Mouse (Mus musculus) right cerebral cortex, postnatal 14 days (tissue): ENCODE results near the gene Icos.

Experiments used
- DNase-seq: peaks from one replicate; pipeline ENCODE4 v3.0.0; 2022

The Icos gene

DNA sequence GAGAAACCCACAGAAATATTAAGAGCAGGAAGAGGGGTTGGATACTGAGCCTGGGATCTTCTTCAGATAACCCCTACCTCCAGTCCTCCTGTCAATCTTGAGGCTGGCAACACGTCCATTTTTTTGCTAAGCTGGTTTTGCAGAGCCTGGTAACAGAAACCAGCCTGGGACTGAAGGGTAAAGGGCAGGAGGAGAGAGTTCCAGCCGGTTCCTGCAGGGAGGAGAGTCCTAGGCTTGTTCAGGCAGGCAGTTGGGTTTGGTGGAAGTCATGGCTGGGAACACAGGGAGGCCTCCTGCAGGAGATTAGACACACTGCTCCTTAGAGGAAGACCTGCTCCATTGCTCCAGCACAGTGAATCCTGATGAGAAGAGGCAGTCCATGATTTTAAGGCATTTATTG is 10.2 kb upstream of the Icos start:
- no peak for DNase-seq

DNA sequence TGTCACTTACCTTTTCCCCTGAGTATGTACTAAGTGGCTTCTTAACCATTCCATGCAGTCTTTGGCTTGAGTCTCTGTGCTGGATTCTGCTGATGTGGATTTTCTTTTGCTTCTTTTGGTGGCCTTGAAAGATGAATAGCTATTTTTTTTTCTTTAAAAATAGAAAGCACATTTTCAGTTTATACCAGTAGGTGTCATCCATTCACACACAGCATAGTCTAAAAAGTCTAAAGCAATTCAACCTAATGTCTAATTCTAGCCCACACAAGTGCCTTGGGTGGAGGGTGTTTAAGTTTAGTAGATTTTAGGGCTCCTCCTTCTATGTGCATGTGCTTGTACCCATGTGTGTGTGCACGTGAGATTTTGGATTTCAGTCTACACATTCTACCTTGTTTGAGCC is 6.9 kb upstream of the Icos start:
- DNase-seq: no peak

DNA sequence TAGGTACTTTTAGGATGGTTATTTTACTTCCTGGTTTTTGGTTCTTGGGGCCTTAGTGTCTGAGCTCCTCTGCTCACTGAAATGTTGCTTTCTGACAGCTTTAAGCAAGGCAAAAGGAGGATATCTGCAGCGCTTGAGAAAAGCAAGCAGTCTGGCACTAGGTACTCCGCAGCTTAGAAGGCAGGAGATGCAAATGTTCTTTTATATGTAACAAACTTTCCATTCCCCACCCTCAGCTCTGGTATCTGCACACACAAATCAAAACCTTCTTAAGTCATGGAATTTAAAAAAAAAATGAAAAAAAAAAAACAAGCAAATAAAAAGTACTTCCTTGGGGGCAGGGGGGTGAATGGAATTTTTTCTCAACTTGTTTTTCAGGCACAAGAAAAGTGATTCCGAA is 3.5 kb upstream of the Icos start:
- no peak for DNase-seq

DNA sequence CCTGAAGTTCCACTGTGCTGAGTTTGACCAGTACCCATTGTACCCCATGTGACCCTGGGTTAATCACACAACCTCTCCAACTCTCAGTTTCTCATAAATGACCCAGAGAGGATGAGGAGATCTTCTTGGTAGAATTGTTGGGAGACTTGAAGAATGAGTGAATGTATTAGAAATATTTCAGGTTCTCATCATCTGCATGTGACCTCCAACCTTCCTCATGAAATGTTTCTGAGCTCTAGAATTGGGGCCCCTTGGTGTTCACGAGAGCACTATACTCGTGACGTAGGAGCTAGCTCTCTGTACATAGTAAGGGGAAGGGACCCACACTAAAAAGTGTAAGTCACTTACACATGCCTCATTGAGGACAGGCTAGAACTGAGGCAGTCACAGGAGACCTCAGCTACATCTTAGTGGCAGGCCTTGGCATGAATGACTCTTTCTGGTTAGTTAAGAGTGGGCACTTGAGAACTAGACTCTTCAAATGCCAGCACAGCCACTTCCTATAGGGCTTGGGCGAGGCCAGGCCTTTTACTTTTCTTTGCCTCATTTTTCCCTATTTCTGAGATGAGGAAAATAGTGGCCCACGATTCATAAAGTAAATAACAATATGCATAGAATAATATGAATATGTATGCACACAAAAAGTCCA is 2.0 kb upstream of the Icos start:
- no peak for DNase-seq

DNA sequence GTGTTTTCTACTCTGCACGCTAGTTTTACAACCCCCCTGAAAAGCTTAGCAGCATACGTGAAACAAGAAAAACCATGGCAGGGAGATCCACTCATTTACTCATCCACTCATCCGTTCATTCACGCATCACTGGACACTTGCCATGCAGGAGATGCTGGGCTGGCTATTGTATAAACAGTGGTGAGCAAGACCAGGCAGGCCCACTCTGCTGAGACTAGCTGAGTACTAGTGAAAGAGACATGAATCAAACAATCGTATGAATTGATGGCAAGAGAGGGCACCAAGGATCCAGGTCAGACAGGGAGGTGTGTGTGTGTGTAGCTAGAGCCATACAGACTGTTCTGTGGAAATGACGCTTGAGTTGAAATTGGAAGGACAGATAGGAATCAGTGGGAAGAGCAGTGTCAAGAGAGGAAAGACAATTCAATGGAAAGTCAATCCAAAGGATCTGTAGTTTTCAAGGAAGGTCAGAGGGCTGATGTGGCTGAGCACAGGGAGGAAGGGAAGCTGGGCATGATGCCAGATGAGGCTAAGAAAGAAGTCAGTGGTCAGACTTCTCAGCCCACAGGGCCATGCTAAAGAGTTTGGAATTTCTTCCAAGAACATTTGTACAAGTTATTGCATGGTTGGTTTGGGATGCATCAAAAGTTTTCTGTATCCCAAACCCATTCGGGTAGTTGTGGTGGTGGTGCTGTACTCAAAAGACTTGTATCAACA is 1.6 kb downstream of the Icos start:
- DNase-seq: no peak

DNA sequence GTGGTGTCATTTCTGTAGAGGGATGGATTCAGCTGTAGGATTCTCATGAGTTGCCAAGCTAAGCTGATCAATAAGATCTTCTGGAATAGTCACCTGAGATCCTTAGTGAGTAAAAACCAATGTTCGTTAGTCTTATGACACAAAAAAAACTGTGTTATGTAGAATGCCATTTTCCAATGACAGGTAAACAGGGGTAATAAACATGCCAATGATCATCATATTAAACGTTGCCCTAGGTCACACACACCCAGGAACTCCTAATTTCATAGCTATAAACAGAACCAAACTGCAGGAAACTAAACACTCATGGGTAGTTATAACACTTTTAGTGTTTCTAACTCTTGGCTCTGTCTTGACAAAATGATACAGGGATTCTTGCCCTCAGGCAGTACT is 2.1 kb downstream of the Icos start:
- DNase-seq: no peak

DNA sequence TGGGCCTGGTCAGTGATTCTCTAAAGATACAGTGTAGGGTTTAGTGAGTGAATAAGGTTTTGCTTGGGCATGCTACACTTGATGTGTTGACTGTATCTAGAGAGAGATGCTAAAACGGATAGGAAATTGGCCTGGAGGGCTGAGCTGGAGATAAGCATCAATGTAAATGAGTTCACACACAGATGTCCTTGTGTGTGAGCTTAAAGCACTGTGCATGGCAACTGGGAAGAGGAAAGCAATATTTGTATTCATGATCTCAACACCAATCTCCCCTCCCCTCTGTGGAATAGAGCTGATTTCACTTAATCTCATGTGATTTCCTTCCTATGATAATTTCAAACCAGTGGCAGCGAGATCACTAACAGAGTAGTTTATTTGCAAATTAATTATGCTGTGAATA is 7.3 kb downstream of the Icos start:
- no peak for DNase-seq

DNA sequence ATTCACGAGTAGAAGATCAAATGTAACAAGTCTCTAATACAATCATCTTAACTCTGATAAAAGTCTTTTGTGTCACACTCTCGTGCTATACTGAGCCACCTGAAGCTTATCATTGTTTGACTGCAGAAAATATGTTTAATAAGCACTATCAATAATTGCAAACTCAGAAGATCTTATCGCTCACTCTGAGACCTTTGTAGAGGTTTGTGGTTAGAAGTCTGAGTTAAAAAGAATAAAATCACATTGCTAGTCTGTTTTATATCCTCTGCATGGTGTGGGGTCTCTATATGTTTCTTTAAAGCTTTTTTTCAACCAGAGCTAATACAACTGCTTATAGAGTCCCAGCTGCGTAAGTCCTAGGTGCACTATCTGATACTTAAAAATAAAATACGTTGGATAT is 8.4 kb downstream of the Icos start:
- DNase-seq: no peak

DNA sequence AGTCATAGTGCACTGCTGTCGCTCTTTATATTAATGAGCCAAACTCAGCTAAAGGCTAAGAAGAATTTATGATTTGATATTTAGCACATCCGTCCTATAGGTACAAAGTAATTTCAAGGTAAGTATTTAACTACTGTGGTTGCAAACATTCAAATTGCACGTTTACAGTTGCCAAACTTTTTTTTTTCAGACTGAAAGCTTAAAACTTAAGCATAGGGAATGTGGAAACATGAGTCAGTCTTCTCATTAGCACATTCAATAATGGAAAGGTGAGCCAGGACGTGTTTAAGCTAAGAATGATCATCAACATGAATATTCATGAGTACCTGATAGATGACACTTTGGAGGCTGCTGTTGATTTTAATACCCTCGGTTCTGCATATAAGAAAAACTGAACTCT is 11.4 kb downstream of the Icos start:
- no peak for DNase-seq

DNA sequence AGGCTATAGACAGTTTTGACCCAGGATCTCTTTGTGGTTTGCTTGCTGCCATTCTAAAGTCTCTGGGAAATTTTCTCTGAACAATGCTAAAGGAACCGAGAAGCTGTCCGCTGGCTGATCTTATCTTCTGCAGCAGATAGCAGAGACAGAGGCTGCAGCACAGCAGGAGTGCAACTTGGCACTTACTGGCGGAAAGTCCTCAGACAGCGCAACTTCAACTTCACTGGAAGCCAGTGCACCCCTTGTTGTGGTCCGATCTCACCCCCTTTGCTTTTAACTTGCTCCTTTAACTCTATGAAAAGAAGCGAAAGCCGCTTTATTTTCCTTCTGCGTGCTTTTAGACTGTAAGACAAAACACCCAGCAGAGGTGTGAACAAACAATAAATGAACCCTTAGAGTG is 12.6 kb downstream of the Icos start:
- no peak for DNase-seq

DNA sequence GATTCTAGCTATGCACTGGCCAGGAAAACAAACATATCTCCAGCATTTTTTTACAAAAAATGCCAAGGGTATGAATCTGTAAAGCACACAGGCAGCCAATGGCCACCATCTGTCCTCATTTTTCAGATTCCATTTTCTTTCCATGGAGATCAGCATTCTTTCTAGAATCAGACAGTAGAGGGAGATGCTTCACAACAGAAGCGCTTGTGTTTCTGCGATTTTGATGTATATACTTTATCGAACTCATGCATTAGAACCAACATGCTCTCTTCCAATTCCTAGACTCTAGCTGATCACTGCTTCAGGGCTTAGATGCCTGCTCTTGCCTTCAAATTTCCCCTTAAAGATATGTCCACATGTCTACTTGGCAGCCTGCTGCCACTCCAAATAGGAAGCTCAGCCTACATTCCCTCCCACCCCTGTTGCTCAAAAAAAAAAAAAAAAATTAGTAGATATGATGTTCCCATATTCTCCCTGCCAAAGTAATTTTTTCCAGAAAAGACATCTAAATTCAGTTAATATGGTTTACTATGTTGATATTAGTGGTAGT is 20.4 kb downstream of the Icos start:
- DNase-seq: no peak

DNA sequence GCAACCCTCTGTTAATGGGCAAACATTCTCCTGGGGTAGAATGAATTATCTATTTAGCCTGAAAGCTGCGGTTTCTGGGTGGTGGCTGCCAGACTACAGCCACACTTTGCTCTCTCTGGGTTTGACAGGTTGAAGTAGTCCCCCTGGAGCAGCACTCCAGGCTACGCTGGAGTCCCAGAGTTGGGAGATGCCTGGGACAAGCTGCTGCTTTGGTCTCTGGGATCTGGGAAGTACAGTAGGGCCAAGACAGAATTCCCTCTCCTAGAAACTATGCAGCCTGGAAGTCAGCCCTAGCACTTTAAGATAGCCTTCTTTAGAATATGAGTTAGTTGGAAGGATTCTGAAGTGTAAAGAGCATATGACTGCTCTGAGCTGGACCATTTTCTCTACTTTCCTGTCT is 21.0 kb downstream of the Icos start:
- DNase-seq: no peak

DNA sequence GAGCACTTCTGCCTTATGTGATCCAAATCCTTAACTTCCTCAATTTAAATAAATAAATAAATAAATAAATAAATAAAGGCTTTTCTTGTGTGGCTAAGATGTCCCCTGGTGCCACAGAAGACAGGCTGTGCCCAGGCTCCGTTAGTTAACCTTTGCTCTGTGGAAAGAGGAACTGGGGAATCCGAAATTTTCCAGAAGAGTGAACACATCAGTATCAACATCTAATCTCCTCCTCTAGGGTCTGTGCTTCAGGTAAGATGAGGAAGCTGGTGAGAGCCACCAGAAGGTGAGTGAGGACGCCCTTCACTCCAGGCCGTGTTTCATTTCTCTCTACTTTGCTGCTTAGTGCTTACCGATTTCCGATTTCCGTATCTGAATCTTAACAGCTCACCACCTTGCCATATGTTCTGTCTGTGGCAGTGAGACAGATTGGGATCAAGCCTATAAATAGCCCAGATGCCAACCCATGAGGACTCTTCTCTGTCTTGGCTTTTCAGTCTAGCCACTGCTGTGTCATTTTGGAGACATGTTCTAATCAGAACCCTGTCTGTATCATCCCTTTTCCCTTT is 24.1 kb downstream of the Icos start:
- no peak for DNase-seq

DNA sequence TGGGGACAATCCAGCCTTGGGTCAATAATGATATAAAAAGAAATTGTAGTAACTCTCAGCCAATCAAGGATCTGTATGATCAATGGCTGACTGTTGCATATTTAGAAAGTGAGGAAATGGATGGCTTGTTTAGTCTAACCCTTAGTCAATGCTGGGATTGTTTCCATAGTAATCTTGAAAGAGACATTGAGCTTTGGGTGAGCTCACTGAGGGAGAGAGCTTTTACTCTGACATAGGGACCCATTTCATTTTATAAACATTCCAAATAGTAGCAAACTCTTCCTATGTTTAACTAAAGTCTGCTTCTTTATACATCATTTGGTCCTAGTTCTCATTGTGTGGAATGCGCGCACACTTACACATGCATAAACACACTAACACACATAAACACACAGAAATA is 28.5 kb downstream of the Icos start:
- no peak for DNase-seq

DNA sequence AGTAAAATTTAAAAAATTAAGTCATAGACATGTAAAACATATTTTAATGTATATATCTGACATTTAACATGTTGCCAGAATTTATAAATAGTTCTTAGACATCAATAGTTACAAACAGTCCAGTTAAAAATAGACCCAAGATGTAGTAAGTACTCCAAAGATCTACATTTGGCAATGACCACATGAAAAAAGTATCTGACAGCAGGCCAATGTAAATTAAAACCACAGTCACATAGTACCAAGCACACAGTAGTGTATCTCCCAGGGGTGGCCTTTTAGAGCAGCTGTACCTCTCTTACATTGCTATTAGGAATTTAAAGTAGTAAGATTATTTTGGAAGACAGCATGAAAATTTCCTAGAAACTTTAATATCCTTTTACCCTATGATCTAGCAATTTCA is 29.8 kb downstream of the Icos start:
- no peak for DNase-seq

DNA sequence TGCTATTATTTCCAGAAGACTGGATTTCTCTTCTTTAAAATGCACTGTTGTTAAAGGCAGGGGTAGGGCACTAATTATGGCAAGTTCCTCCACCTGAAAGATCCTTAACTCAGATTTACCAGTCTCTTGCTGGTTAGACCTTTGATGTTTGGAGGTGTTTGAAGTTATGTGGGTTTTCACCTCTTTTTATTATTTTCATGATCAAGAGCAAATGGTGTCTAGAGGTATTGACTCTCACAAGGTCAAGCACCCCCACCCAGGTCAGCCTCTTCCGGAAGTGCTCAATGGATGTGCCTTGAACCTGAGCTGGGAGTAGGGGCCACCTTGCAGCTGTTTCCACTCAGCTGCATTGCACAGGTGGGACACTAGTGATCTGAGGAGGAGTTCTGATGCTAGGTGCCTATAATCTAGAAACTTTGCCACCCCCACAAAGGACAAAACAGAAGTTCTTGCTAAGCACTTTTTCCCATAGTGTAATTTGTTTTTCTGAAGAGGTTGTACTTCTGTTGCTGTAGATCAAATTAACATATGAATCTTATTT is 38.9 kb downstream of the Icos start:
- DNase-seq: no peak

DNA sequence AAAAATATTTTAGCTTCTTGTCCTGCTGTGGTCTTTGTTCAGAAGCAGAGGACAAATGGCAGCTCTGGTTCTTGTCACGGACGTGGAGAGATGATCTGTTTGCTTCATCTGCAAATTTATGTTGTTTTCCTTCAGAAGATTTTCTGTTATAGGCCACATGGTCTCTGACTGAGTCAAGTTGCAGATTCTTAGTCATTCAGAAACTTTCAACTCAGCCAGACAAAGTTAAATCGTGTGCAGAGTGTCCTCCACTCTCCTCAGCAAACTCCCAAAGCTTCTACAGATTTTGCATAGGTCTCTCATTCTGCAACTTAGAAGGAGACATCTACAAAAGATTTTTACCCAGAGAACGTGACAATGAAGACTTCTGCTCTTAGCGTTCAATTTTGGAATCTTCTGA is 49.0 kb downstream of the Icos start:
- no peak for DNase-seq

DNA sequence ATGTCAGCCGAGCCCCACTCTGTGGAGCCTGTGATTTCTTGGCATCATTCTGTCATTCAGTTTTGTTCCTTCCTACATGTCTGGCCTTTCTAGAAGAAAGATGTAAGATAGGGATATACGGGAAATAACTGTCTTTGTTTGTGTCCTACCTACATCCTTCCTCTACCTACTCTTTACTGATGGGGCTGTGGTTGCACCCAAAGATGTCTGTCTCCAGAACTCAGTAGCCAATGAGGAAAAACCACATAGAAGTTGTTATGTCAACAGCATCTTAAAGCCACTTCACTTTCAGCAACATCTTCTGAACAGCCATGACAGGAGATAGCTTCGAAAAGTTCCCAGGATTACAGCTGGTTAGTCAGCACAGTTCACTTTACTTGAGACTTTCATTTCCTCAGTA is 49.8 kb downstream of the Icos start:
- no peak for DNase-seq

DNA sequence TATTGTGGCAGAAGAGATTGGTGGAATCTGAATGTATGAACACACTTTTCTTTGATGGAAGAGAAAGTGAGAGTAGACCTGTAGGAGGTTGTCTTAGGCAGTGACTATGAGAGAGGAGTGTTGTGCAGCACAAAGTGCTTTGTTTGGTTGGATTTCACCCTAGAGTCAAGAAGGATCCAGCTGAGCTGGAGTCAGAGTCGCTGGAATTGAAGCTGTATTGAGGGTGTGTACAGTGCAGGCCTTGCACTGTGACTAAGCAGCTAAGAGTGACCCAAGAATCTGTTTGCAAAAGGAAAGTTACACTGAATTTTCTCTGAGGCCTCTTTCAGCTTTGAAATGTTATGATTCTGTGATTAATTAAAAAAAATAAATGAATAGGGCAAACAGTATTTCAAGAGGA is 52.2 kb downstream of the Icos start:
- no peak for DNase-seq

DNA sequence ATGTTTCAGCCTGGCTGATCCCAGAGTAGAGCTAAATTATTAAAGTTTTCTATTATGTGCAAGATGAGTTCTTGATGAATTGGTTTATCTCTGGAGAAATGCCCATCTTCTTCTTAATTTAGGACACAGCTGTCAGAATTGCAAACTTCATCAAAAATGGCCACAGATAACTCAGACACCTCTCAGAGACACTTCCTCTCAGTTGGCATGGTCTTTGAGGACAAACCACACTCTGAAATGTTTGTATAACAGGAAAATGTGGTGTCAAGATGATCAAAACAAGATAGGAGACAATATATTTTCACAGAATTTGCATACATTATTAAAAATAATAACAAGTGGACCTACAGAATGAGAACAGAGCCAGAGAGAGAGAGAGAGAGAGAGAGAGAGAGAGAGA is 52.8 kb downstream of the Icos start:
- no peak for DNase-seq

DNA sequence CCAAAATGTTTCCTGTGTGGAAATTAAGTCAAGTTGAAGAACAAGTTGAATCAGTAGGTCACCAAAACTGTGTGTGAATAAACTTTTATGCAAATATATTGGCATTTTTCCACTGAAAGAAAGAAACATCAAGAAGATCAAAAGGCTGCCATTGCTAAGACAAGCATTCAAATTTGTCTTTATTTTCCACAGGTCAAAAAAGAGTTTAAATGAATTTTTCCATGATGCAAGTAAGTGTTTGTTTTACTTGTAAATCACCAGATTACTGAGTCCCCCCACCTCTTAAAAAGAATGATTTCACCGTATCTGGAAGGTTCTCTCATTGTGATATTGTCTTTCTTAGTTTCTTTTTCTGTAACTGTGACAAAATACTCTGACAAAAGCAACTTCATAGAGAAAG is 57.5 kb downstream of the Icos start:
- no peak for DNase-seq

DNA sequence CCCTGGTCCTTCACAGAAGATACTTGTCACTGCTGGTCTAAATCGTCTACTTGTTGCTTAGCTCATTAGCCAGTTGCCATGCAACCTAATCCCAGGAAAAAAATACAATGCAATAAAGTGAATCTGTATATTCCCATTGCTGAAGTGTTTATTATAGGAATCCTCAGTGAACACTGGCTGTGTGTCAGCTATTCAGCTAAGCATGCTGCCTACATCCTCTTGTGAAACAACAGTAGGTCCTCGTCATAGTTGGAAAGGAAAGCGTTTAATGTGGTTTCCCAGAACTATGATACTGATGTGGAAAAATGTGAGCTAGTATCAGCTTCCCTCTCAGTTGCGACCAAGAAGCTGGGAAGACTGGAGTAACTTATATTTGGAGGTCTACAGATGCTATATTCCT is 60.5 kb downstream of the Icos start:
- DNase-seq: no peak

DNA sequence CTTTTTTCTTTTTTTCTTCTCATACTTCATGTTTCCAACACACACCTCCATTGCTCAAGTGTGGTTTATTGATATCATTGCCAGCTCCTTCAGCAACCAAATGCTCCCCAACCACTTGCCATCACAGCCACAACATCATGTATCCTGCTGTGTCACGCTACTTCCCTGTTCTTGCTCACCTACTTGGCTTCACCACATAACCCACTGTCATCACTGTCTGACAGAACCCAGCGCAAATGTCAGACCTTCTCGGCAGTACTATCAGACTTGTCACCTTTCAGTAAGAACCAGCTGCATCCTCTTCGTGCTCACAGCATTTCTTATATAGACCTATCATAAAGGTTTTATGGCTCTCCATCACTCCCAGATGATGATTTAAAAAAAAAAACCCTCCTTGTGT is 61.6 kb downstream of the Icos start:
- DNase-seq: no peak

DNA sequence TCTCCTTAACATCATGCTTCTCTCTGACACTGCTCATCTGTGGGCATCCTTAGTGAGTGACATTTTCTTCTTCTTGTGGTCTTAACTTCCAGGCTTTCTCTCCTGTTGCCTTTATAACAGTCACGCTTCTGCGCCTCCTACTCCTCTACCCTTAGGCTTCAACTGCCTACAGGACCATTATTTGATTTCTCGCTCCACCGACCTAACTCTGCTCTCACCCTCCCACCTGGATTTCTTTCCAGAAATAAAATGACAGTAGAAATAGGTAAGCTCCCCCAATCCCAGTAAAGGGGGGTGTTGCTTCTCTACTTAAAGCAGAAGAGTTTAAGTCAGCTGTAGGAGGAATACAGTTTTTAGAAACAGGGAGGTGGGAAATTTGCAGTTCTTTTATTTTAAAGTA is 62.7 kb downstream of the Icos start:
- DNase-seq: no peak
